Mouse (Mus musculus) embryo, embryonic 11 days (tissue): Measurements from ENCODE around the gene Cts7.

Source experiments
- DNase-seq: peaks from one replicate; pipeline ENCODE4 v3.0.0-alpha.2; 2015

The Cts7 gene

GRCm38 (mm10) chr13:61358097-61358496, at the start of gene Cts7:
Cts7 (minus strand) TSS chr13:61358197.
- DNase-seq, result no peak
